In genomic region chr9:94580071-94580737, GRCm38 (mm10) we compare ENCODE assay signal across 22 mouse cellular contexts. TPM values are rescaled to one million over a fixed set of nuclear protein-coding genes. Genes with fewer than 3 reads are reported as not detected.
DNase-seq lines count a peak whose midpoint lies in the region; ATAC-seq and TF ChIP-seq lines count a peak whose summit lies in the region.
"Had no signal": no experiment of that assay in that cellular context is flagged by ENCODE, and none has a peak within 500 bp of the region (broad histone marks: within the 10 kb centered on the region; RNA-seq: fewer than 3 reads in every experiment).

No protein-coding gene starts in this region.

- H3K4me3 ChIP-seq in lung, embryonic 14.5 days (ENCODE audit: low read depth, low read length) = no peak overlapping the region
- H3K4me3 ChIP-seq: embryonic facial prominence, embryonic 12.5 days; forebrain, embryonic 15.5 days; heart, embryonic 10.5 days; hindbrain, embryonic 12.5 days had no signal

- DNase-seq in lung, embryonic 14.5 days = peak; percentile 86
- DNase-seq in lung, postnatal 14 days = no peak
- DNase-seq in lung, postnatal 10 days = peak; percentile 24
- no peak for DNase-seq in lung, adult 18-20 months
- DNase-seq in adipocyte (ENCODE audit: low spot score) = peak; percentile 47
- no peak for DNase-seq in heart, adult 18-20 months
- DNase-seq in ovary, postnatal 10 days (ENCODE audit: low spot score) = no peak
- DNase-seq: adrenal gland, adult 2 months; adrenal gland, postnatal 36 days; cerebellum, adult 11-12 months; cerebellum, adult 9-10 months; cerebellum, postnatal 25 days; gastrocnemius, postnatal 36 days; heart, adult 11 months; heart, postnatal 10 days; heart, postnatal 4 days had no signal

- no peaks in the 10 kb centered on the region for H3K27me3 ChIP-seq in lung, embryonic 14.5 days (ENCODE audit: insufficient read depth, low read length)
- H3K27me3 ChIP-seq: embryonic facial prominence, embryonic 12.5 days; forebrain, embryonic 15.5 days; hindbrain, embryonic 12.5 days had no signal

- WGBS in lung, embryonic 14.5 days = 41% methylated on average over 3 of the region's 3 CpGs

- H3K9ac ChIP-seq in lung, embryonic 14.5 days = no peak overlapping the region
- H3K9ac ChIP-seq: embryonic facial prominence, embryonic 12.5 days; forebrain, embryonic 15.5 days; hindbrain, embryonic 12.5 days had no signal

- H3K27ac ChIP-seq in lung, embryonic 14.5 days (ENCODE audit: low read depth) = peak overlapping the region; percentile 54
- H3K27ac ChIP-seq: embryonic facial prominence, embryonic 12.5 days; forebrain, embryonic 15.5 days; heart, embryonic 10.5 days; hindbrain, embryonic 12.5 days had no signal

- no peaks in the 10 kb centered on the region for H3K9me3 ChIP-seq in lung, embryonic 14.5 days (ENCODE audit: low read depth, low read length)
- H3K9me3 ChIP-seq: embryonic facial prominence, embryonic 12.5 days; forebrain, embryonic 15.5 days; heart, embryonic 10.5 days; hindbrain, embryonic 12.5 days had no signal

- ATAC-seq in lung, embryonic 14.5 days (ENCODE audit: insufficient read depth) = peak; percentile 78
- ATAC-seq: activated CD4-positive, CD25-positive, alpha-beta regulatory T cell, adult 4 months; forebrain, embryonic 15.5 days; Patski had no signal

- H3K36me3 ChIP-seq in lung, embryonic 14.5 days (ENCODE audit: insufficient read depth) = no peaks in the 10 kb centered on the region
- H3K36me3 ChIP-seq: embryonic facial prominence, embryonic 12.5 days; forebrain, embryonic 15.5 days; heart, embryonic 10.5 days; hindbrain, embryonic 12.5 days had no signal

- H3K4me1 ChIP-seq in lung, embryonic 14.5 days (ENCODE audit: insufficient read depth) = 0 out of 2 replicates have a peak, but pooled peaks cover 4% of the 10 kb centered on the region
- H3K4me1 ChIP-seq: embryonic facial prominence, embryonic 12.5 days; forebrain, embryonic 15.5 days; heart, embryonic 10.5 days; hindbrain, embryonic 12.5 days had no signal

- no peak overlapping the region for H3K4me2 ChIP-seq in lung, embryonic 14.5 days
- H3K4me2 ChIP-seq: embryonic facial prominence, embryonic 12.5 days; forebrain, embryonic 15.5 days; hindbrain, embryonic 12.5 days had no signal

- no peak for TF ChIP-seq CTCF in lung, embryonic 14.5 days (IDR thresholded peaks at IDR 0.05; ENCODE audit: low read depth)

RNA-seq across cellular contexts. Expression of gene 1190002N15Rik, which starts 42.3 kb away (rescaled TPM):
- polyA plus RNA-seq in lung, embryonic 14.5 days (2014; fragmentation: Nextera tagmentation; extraction: Ambion mirVana) = 35.5 and 37.6 TPM in 2 replicates
- total RNA-seq in heart, adult 18-20 months (2021) = 10 to 100 TPM; 25.7 to 31.8 TPM

Comparison
In these comparisons a context has a peak if more than half of its experiments do, and no peak if none do; other contexts are left out.
1. DNase-seq: peak in lung, embryonic 14.5 days (single experiment), lung, postnatal 10 days (single experiment) and adipocyte (single experiment); none in lung, postnatal 14 days (single experiment), lung, adult 18-20 months (0 of 2), heart, adult 18-20 months (0 of 2) and ovary, postnatal 10 days (single experiment).